Mouse (Mus musculus): ENCODE measurements around the gene Akr7a5. TPM values are rescaled to one million over a fixed set of nuclear protein-coding genes. Genes with fewer than 3 reads are reported as not detected.

Gene Akr7a5
- polyA plus RNA-seq, 1 experiment from 2014 or later, result 74.1 TPM

DNA sequence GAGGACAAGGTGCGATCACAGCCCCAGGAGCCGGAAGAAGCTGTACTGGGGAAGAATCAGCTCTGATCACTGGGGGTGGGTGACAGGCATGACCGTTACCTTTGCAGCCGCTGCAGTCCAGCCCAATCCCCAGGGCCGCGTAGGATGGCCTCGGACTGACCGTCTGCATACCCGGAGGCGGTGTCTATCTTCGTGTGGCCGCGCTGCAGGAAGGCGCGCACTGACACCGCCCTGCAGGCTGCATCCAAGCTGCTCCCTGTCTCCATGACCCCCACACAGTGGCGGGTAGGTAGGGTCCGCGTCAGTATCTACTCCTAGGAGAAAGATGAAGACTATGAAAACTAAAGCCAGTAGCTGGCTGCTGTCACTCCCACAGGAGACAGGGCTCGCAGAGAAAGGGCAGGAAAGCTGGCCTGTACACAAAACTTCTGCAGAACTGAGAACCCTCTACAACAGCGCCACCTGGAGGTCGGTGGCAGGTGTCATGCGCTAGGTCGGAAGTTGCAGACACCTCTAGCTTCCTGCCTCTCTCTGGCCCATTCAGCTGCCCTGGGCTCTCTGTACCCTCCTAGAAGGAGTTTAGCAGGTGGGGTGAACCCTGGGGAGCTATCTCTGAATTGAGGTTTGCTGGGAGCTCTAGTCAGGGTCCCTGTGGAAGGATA is 26.4 kb downstream of the Akr7a5 start:
- peak overlapping the region; percentile 61 for H3K4me3 ChIP-seq (ENCODE audit: low read depth, low read length)
- peaks cover 39% of the 10 kb centered on the region for H3K4me1 ChIP-seq (ENCODE audit: control insufficient read depth, low read depth, low read length)
- WGBS (ENCODE audit: insufficient replicate concordance), result 12% methylated on average over 24 of the region's 24 CpGs
- H3K36me3 ChIP-seq (ENCODE audit: control insufficient read depth, insufficient read depth), result no peaks in the 10 kb centered on the region
- peak overlapping the region; percentile 49 for H3K9ac ChIP-seq (ENCODE audit: low read depth, low read length)
- H3K27ac ChIP-seq (ENCODE audit: low read length), result peak overlapping the region; percentile 98
- peak overlapping the region; percentile 59 for H3K4me2 ChIP-seq (ENCODE audit: low read depth, low read length)
- H3K27me3 ChIP-seq (ENCODE audit: control insufficient read depth, insufficient read depth, low read depth, low read length), result no peaks in the 10 kb centered on the region
- peak; percentile 65 for ATAC-seq (ENCODE audit: low read depth)
- no peaks in the 10 kb centered on the region for H3K9me3 ChIP-seq (replicated peaks; ENCODE audit: control insufficient read depth, low read length)

DNA sequence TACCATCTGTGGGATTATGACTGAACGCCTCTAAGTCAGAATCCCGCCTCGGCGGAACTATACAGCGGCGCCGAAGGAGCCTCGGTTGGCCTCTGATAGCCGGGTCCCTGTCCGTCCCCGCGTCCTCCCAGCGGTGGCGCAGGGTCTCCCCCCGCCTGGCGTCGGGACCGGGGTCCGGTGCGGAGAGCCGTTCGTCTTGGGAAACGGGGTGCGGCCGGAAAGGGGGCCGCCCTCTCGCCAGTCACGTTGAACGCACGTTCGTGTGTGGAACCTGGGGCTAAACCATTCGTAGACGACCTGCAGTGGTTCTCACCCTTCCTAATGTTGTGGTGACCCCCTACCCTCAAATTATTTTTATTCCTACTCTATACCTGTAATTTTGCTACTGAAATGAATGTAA is 27.6 kb downstream of the Akr7a5 start:
- no peak for ATAC-seq (ENCODE audit: low read depth)
- Histone ChIP-seq H3K9me3 (replicated peaks; ENCODE audit: control insufficient read depth, low read length) (no peaks in the 10 kb centered on the region), H3K27me3 (ENCODE audit: control insufficient read depth, insufficient read depth, low read depth, low read length) (no peaks in the 10 kb centered on the region), H3K4me1 (ENCODE audit: control insufficient read depth, low read depth, low read length) (peaks cover 36% of the 10 kb centered on the region), H3K9ac (ENCODE audit: low read depth, low read length) (no peak overlapping the region), H3K27ac (ENCODE audit: low read length) (no peak overlapping the region), H3K36me3 (ENCODE audit: control insufficient read depth, insufficient read depth) (no peaks in the 10 kb centered on the region), H3K4me3 (ENCODE audit: low read depth, low read length) (no peak overlapping the region), H3K4me2 (ENCODE audit: low read depth, low read length) (no peak overlapping the region)
- 55% methylated on average over 33 of the region's 33 CpGs for WGBS (ENCODE audit: insufficient replicate concordance)

DNA sequence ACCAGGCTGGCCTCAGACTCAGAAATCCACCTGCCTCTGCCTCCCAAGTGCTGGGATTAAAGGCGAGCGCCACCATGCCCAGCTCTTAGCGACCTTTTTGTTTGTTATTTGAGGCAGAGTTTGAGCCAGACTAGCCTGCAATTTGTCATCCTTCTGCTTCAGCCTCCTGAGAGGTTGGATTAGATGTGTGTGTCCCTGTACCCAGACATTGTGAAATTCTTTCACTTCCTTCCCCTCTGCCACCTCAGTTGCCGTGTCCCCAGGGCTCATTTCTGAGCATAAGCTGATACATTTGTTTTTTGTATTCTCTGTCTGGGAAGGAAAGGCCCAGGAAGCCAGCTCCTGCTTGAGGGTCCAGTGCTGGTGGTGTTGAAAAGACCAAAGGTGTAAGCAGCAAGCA is 30.3 kb downstream of the Akr7a5 start:
- no peak for ATAC-seq (ENCODE audit: low read depth)
- 53% methylated on average over 4 of the region's 4 CpGs for WGBS (ENCODE audit: insufficient replicate concordance)
- H3K9ac ChIP-seq (ENCODE audit: low read depth, low read length), result no peak overlapping the region
- no peak overlapping the region for H3K27ac ChIP-seq (ENCODE audit: low read length)
- H3K27me3 ChIP-seq (ENCODE audit: control insufficient read depth, insufficient read depth, low read depth, low read length), result no peaks in the 10 kb centered on the region
- no peaks in the 10 kb centered on the region; the same call in 1 of the 2 replicates for H3K36me3 ChIP-seq (ENCODE audit: control insufficient read depth, insufficient read depth)
- H3K9me3 ChIP-seq (replicated peaks; ENCODE audit: control insufficient read depth, low read length), result no peaks in the 10 kb centered on the region
- peaks cover 21% of the 10 kb centered on the region for H3K4me1 ChIP-seq (ENCODE audit: control insufficient read depth, low read depth, low read length)
- H3K4me2 ChIP-seq (ENCODE audit: low read depth, low read length), result no peak overlapping the region
- no peak overlapping the region for H3K4me3 ChIP-seq (ENCODE audit: low read depth, low read length)

DNA sequence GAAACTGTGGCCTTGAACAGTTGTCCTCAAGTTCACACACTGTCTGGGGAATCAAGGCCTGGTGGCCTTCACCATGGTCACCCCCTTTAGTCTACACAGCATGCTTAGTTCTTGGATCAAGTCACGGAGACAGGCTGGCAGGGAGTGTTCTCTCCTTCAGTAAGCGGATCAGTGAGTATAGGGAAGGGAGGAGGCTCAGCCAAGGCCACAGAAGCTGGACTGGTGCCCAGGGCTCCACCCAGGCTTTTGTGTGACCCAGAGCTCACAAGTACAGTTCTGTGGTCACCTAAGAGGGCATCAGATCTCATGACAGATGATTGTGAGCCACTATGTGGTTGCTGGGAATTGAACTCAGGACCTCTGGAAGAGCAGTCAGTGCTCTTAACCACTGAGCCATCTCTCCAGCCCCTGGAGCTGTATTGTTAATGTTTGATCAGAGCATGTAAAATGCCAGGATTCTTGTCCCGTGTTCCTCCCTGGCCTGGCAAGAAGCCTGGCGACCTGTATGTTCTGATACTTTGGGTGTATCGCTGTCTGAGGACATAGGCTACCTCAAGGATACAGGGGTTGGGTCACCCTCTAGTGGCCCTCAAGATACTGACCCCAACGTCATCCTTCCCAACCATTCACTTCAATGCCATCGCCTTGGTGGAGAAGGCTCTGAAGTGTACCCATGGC is 31.2 kb downstream of the Akr7a5 start:
- Histone ChIP-seq H3K27ac (ENCODE audit: low read length) (no peak overlapping the region), H3K4me3 (ENCODE audit: low read depth, low read length) (no peak overlapping the region), H3K9ac (ENCODE audit: low read depth, low read length) (peak overlapping the region; percentile 20; the same call in 1 of the 2 replicates), H3K4me1 (ENCODE audit: control insufficient read depth, low read depth, low read length) (peaks cover 15% of the 10 kb centered on the region), H3K9me3 (replicated peaks; ENCODE audit: control insufficient read depth, low read length) (no peaks in the 10 kb centered on the region), H3K36me3 (ENCODE audit: control insufficient read depth, insufficient read depth) (peaks cover 3% of the 10 kb centered on the region), H3K4me2 (ENCODE audit: low read depth, low read length) (no peak overlapping the region), H3K27me3 (ENCODE audit: control insufficient read depth, insufficient read depth, low read depth, low read length) (no peaks in the 10 kb centered on the region)
- no peak for ATAC-seq (ENCODE audit: low read depth)
- 67% methylated on average over 7 of the region's 7 CpGs for WGBS (ENCODE audit: insufficient replicate concordance)

DNA sequence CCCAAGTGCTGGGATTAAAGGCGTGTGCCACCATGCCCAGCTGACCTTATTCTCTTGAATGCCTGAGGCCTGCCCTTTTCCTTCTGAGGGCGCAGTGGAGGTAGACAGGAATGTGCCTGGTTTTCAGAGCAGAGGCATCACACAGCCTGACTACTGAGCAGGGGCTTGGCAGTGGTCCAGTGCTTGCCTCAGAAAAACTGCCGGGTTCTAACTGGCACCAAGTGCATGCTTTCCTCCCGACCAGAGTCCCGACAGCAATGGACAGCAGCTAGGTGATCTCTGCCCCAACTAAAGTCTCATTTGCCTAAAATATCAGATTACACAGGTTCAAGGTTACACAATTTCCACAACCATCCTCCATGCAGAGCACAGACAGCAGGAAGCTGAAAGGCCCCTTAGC is 33.2 kb downstream of the Akr7a5 start:
- peaks cover 17% of the 10 kb centered on the region for H3K36me3 ChIP-seq (ENCODE audit: control insufficient read depth, insufficient read depth)

DNA sequence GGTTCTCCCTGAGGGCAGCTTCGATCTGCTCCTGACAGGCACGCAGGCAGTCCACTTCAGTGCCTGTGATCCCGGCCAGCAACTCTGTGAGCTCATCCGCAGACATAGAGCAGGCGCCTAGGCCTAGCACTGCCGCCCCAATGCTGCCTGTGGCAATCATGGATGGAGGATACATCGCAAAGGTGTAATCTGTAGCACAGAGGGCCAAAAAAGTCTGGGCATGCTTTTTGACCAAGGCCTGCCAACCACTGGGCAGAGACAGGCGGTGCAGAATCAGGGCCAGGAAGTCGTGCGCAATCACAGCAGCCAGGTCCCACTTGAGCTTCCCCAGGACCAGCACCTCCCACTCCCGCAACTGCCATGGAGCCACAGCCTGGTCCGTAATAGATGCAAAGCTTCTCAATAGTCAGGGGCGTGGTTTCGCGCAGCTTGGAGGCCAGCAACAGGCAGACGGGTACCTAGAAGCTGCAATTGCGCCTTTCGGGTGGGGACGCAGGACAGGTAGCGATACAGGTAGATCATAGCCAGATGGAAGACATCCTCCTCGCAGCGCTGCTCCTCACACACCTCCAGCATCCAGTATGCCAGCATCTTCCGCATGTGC is 35.0 kb downstream of the Akr7a5 start:
- 77% methylated on average over 23 of the region's 23 CpGs for WGBS (ENCODE audit: insufficient replicate concordance)
- no peak for ATAC-seq (ENCODE audit: low read depth)
- no peak overlapping the region for H3K4me3 ChIP-seq (ENCODE audit: low read depth, low read length)
- no peak overlapping the region for H3K9ac ChIP-seq (ENCODE audit: low read depth, low read length)
- no peaks in the 10 kb centered on the region for H3K9me3 ChIP-seq (replicated peaks; ENCODE audit: control insufficient read depth, low read length)
- H3K36me3 ChIP-seq (ENCODE audit: control insufficient read depth, insufficient read depth), result peaks cover 25% of the 10 kb centered on the region
- H3K27me3 ChIP-seq (ENCODE audit: control insufficient read depth, insufficient read depth, low read depth, low read length), result no peaks in the 10 kb centered on the region
- peaks cover 7% of the 10 kb centered on the region for H3K4me1 ChIP-seq (ENCODE audit: control insufficient read depth, low read depth, low read length)
- H3K27ac ChIP-seq (ENCODE audit: low read length), result no peak overlapping the region
- no peak overlapping the region for H3K4me2 ChIP-seq (ENCODE audit: low read depth, low read length)

More for the DNA sequence above, 33.2 kb downstream of the Akr7a5 start:
- ATAC-seq (ENCODE audit: low read depth), result peak; percentile 47
- WGBS (ENCODE audit: insufficient replicate concordance), result 60% methylated on average over 5 of the region's 5 CpGs
- Histone ChIP-seq H3K4me2 (ENCODE audit: low read depth, low read length) (no peak overlapping the region), H3K27me3 (ENCODE audit: control insufficient read depth, insufficient read depth, low read depth, low read length) (no peaks in the 10 kb centered on the region), H3K4me1 (ENCODE audit: control insufficient read depth, low read depth, low read length) (peaks cover 4% of the 10 kb centered on the region), H3K9me3 (replicated peaks; ENCODE audit: control insufficient read depth, low read length) (no peaks in the 10 kb centered on the region), H3K27ac (ENCODE audit: low read length) (peak overlapping the region; percentile 53), H3K9ac (ENCODE audit: low read depth, low read length) (no peak overlapping the region), H3K4me3 (ENCODE audit: low read depth, low read length) (no peak overlapping the region)

DNA sequence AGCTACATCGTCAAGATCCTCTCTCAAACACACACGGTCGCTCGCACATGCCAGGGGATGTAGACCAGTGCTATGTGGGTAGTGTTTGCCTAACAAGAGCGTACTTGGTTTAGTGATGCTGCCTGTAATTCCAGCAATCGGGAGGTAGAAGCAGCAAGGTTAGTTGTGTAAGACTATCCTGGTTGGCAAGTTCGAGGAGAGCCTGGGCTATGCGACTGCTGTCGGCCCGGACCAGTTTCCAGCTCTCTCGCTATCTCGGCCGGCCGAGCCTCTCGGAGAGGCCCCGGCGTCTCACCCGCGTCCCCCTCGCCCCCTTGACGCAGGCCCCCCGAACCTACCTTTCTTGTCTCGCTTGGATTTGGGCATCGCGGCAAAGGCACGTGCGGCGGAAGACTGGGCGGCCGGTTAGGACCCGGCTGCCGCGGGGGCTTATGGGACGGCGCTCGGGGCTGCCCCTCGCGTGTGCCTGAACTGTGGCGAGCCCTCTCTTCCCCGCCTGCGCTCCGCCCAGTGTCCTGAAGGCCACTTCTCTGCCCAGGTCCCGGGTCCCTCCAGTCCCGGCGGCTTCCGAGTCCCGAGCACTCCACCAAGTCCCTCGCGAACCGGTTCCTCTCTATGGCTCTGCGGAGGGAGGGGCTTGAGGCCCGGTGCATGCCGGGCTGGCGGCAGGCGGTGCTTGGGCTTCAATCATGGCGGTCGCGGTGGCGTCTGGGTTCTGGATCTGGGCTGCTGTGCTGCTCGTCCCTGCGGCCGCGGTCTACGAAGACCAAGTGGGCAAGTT is 41.6 kb downstream of the Akr7a5 start, which contains the start of the genes Mrto4, Emc1 and Ubr4:
Mrto4 (minus strand) TSS at position 646 of the 781 bp plus-strand sequence.
Emc1 (plus strand) TSS at position 657 of the 781 bp plus-strand sequence.
Ubr4 (plus strand) TSS at position 679 of the 781 bp plus-strand sequence.
- Histone ChIP-seq H3K9ac (ENCODE audit: low read depth, low read length) (peak within 1 kb of the TSS; percentile 91), H3K27ac (ENCODE audit: low read length) (peak within 1 kb of the TSS; percentile 97), H3K27me3 (ENCODE audit: control insufficient read depth, insufficient read depth, low read depth, low read length) (no peaks in the 10 kb centered on the region), H3K9me3 (replicated peaks; ENCODE audit: control insufficient read depth, low read length) (no peaks in the 10 kb centered on the region), H3K36me3 (ENCODE audit: control insufficient read depth, insufficient read depth) (peaks cover 29% of the 10 kb centered on the region), H3K4me2 (ENCODE audit: low read depth, low read length) (peak within 1 kb of the TSS; percentile 99), H3K4me1 (ENCODE audit: control insufficient read depth, low read depth, low read length) (peaks cover 30% of the 10 kb centered on the region), H3K4me3 (ENCODE audit: low read depth, low read length) (peak within 1 kb of the TSS; percentile 93)
- peak; percentile 94 for ATAC-seq (ENCODE audit: low read depth)
- WGBS (ENCODE audit: insufficient replicate concordance), result under 1% methylated on average over 58 of the region's 64 CpGs

DNA sequence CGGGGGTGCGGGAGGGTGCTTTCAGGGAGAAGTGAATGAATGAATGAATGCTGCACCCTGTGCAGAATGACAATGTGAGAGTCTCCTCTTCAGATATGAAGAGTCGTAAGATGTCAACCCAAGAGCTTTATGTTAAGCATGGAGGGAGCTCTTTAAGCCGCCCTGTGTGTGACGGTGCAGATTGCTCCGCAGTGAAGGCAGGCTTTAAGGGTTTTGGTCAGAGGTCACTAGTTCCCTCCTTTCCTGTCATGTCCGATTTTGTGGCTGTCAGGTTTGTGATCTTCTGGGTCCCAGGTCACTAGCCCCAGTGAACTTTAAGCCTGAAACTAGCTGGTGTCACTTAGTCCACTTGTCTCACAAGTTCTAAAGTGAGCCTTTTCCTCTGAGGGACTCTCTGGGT is 42.3 kb downstream of the Akr7a5 start:
- Histone ChIP-seq H3K36me3 (ENCODE audit: control insufficient read depth, insufficient read depth) (peaks cover 31% of the 10 kb centered on the region), H3K9me3 (replicated peaks; ENCODE audit: control insufficient read depth, low read length) (no peaks in the 10 kb centered on the region), H3K4me1 (ENCODE audit: control insufficient read depth, low read depth, low read length) (peaks cover 30% of the 10 kb centered on the region), H3K9ac (ENCODE audit: low read depth, low read length) (peak overlapping the region; percentile 91), H3K4me3 (ENCODE audit: low read depth, low read length) (peak overlapping the region; percentile 93), H3K27me3 (ENCODE audit: control insufficient read depth, insufficient read depth, low read depth, low read length) (no peaks in the 10 kb centered on the region), H3K4me2 (ENCODE audit: low read depth, low read length) (peak overlapping the region; percentile 99), H3K27ac (ENCODE audit: low read length) (peak overlapping the region; percentile 97)
- under 1% methylated on average over 7 of the region's 7 CpGs for WGBS (ENCODE audit: insufficient replicate concordance)
- peak; percentile 36 for ATAC-seq (ENCODE audit: low read depth)
